Mouse (Mus musculus) T-helper 2 cell (primary cell): ENCODE data around the gene Btbd6.

Experiments
- in situ Hi-C: fragments of 300-600 bp; cut with MboI, MseI; formaldehyde crosslinking; loops from one replicate; pipeline ENCODE4 v1.15.1; 2025; ENCODE audit warnings: high pct_unique_total_duplicates

Gene Btbd6

DNA sequence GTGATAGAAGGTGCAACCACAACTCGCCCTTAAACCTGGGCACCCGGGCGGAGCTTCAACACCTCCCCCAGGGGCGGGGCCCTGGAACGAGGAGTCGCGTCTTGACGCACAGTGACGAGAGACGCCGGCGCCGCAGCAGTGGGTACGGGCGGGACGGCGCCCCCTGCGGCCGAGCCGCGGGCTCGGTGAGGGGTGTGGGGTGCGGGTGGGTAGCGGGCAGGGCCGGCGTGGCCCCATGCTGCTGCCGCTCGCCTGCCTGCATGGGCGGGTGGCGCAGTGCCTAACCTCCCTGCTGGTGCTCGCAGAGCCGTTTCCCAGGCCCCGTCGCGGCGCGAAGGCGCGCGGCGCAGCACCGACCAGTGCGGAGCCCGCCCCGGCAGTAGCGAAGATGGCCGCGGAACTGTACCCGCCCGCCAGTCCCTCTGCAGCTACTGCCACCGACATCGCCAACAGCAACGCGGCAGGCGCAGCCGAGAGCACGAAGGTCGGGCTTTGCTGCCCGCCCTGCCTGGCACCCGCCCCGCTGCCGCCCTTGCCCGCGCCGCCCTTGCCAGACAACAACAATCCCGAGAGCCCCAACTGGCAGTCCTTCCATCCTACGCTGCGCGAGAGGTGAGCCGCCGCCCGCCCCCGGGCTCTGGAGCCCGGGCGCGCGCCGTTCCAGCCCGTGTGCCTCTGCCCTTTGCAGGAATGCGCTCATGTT, at the start of gene Btbd6:
Gene Btbd6 (plus strand): TSS at position 112 of the 703 bp plus-strand sequence.
- in situ Hi-C loops, result no loop called here

DNA sequence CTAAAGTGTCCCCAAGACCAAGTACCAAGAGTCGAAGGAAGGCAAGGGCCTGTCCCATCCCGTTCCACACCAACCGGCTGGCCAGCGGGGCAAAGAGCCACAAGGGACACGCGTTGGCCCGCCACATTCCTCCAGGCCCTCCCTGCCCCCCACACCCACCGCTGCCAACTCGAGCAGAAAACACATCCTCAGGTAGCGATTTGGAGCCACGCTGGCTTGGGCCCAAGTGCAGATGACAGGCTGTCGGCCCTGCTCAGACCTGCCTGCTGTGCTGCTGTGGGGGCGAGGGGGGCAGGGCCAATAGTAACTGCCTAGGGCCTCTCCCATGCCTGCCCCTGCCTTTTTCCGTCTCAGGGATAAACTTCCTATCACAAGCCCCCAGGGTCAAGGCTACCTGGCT, 49.0 kb upstream of the Btbd6 start:
- in situ Hi-C loops, result loop anchor here (25.0 kb wide), 1 partner anchor 790 kb away; the partner anchor contains the start of gene Kif26a

DNA sequence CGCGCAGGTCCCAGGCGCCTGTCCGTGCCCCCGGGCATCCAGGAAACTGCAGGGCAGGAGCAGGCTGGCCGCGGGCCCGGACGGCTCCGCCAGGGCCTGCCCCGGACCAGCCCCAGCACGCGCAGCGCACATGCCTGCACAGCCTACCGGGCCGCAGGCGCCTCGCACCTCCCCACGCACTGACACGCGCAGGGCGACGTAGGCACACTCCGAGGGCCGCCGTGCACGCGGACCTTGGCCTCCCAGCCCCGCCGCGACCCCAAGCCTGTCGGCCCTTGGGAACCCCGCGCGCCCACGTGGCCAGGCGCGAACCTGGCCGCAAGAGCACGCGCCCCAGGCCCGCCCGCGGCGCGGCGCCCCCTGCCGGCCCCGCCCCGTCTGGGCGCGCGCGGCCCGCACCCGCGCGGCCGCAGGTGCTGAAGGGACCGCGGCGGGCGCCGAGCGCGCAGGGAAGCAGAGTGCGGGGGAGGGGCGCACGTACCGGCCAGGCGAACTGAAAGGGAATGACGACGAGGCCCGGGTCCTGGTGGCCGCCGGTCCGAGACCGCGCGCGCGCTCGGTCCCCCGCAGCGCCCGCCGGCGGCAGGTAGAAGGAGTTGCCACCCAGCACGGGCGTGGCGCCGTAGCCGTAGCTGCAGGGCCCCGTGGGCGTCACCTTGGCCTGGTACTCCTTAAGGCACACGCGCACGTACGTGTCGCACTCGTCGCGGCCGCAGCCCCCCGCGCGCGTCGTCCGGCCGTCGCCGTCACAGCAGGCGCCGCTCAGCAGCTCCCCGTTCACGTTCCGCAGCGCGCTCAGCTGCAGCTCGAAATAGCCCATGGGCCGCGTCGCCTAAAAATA, 47.7 kb upstream of the Btbd6 start:
- in situ Hi-C loops, result loop anchor here (25.0 kb wide), 1 partner anchor 791 kb away; the partner anchor contains the start of gene Kif26a

DNA sequence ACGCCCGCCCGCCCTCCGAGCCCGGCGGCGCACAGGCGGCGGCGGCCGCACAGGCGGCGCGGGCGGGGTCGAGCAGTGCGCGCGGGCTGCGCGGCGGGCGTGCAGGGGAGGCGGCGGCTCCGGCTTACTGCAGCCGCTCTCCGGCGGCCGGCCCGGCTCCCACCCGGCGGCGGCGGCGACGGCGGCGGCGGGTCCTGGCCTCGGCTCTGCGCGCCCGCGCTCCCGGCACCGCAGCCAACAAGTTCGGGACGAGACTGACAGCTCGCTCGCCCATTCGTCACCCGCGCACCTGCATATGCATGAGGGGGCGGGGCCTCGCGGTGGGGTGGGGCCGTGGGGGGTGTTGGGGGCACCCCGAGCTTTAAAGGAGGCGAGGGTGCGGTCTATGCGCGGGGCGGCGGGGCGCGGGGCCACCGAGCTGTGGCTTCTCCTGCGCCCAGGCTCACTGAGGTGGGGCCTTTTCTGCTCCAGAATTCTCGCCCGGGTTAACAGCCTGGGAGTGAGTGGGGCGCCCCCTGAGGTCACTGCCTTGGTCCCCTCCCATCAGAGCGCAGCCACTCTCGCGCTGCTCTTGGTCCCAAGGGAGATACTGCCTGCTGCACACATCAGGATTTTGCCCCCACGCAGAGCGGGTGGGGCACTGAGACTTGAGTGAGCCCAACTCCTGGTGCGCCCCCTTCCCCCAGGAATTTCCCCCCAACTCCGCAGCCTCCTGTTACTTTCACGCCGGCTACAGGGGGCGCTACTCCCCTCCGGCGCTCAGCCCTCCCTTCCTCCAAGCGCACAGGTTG, 46.5 kb upstream of the Btbd6 start, which contains the start of gene Jag2:
Gene Jag2 (minus strand): TSS at position 215 of the 791 bp plus-strand sequence.
- in situ Hi-C loops, result loop anchor here (25.0 kb wide), 1 partner anchor 792 kb away; the partner anchor contains the start of gene Kif26a

DNA sequence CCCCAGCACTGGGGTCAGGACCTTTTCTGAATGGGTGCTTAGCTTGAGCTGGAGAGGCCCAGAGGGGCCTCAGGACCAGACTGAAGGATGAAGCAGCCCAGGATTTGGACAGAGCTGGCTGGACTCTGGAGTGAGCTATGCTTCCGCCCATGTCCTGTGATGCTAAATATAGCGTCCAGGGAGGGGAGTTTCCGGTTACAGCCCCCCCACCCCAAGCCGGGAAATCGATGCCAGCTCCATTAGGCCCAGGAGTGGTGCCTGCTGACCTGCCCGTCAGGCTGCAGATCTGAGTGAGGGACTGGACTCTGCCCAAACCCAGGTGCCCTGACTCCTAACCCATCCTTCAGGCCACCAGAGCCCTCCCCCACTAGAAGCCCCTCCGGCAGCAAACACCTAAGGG, 43.6 kb upstream of the Btbd6 start:
- in situ Hi-C loops, result loop anchor here (25.0 kb wide), 1 partner anchor 795 kb away; the partner anchor contains the start of gene Kif26a

DNA sequence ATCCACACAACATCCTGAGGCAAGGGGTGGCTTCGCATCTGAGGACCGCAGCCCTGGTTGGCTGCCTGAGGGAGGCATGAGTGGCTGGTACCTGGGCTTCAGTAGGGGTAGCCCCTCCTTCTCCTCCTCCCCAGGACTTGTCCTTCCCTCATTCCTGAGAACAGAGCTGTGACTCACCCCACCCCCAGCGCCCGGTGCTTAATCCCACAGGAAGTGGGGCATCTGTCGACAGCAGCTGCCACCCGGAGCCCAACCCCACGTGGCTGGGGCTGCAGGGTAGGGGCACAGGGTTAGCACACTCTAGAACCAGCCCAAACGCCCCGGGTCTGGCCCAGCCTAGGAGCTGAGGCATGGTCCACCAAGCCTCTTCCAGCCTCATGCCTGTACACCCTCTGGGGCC, 38.4 kb upstream of the Btbd6 start:
- in situ Hi-C loops, result loop anchor here (25.0 kb wide), 1 partner anchor 801 kb away; the partner anchor contains the start of gene Kif26a

DNA sequence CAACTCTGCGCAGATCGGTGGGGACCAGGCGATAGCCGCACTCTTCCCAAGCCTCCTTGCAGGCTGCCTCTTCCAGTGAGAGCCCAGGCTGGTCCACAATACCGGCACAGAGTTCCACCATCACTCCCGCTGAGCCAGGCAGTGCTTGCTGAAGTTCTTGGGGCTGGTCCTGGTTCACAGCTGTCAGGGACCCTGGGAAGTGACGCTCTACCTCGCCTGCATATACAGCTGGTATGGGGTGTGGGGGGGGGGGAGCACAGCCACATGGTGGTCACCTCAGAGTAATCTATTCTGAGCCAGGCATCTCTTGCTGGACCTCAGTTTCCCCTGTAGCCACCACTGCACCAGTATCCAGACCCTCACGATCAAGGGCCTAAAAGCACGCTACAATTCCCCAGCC, 37.9 kb upstream of the Btbd6 start:
- in situ Hi-C loops, result loop anchor here (25.0 kb wide), 1 partner anchor 801 kb away; the partner anchor contains the start of gene Kif26a

DNA sequence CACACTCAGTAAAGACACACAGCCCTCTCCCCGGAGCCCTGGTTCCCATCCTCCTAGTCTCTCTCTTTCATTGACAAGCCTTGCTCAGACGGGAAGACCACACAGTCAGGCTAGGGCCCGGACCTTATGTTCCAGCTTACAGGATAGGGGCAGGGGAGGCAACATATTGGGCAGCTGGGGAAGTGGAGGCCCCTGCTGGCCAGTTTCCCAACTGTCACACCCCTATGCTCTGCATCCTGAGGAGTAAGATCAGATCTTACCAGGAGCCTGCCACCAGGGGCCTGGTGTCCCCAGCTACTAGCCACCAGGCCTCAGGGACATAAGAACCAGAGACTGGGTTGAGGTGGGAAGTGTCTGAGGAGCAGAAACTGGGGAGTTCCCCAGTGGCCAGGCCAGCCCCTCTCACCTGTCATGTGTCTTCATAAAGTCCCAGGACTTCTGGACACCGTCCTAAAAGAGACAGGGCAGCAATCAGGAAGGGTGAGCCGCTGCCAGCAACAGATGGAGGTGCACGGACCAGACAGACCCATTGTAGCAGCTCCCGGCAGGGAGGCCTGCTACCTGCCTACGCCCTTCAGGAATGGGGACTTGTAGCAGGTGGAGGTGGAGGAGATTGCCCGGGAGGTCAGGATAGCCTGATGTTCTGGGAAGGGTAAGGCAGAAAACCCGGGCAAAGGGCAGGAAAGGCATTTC, 37.3 kb upstream of the Btbd6 start:
- in situ Hi-C loops, result loop anchor here (25.0 kb wide), 1 partner anchor 802 kb away; the partner anchor contains the start of gene Kif26a

DNA sequence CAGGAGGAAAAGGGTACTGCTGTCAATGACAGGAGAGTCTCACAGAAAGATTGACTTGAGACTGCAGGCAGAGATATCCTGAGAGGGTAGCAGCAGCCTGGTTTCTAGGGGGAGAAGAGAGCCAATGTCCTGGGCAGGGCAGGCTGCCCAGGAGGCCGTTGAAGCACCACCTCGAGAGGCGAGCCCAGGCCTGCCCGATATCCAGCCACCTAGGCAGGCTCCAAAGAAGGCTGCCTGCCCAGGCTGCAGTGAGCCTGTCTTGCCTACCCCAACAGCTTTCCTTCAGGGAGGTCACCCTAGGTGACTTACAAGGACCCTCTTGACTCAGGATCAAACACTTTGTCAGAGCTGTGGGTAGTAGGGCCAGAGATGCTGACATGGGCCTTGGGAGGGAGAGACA, 36.0 kb upstream of the Btbd6 start:
- in situ Hi-C loops, result loop anchor here (10.0 to 25.0 kb wide), 2 partner anchors 135 to 803 kb away; partner anchors contain the start of genes Ahnak2, Clba1 and Kif26a

DNA sequence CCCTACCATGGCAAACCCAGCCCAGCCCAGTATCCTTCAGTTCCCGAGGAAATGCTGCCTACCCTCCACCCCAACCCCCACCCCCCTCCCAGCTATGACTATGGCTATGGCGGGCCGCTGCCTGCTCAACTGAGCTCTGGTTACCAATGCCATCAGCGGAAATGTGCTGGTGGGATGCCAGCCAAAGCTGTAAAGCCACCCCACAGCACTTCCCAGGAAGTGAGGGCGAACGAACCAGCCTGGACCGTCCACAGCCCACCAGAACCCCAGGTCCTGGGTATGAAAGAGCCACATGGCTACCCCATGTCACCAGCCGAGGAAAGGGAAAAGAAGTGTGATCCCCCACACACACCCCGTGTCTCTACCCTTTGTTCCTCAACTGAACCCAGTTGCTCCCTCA, 35.6 kb upstream of the Btbd6 start:
- in situ Hi-C loops, result loop anchor here (10.0 to 25.0 kb wide), 2 partner anchors 136 to 803 kb away; partner anchors contain the start of genes Ahnak2, Clba1 and Kif26a

DNA sequence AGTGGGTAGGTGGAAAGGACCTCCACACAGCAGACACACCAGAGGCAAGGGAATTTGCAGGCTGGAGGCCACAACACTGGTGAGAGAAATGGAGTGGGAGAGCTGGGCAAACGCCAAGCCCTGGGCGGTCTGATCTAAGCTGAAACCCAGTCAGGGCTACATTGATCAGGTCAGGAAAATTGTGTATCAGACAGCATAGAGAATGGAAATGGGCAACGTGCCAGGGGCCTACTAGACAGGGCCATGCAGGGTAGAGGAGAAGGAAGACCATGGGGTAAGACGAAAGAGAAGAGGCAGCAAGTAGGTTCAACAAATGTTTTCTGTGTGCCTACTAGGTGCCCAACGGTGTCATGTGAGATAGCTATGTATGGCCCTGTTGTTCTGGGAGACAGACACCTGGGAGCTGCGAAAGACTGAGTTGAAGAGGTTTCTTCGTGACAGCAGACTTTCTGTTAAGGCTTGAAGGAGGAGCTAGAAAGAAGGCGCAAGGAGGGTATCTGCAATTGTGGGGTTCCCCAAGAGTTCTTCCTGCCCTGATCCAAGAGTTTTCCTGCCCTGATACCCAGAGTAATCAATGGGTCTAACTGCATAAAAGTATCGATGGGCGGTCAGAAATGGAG, 35.0 kb upstream of the Btbd6 start:
- in situ Hi-C loops, result loop anchor here (10.0 to 25.0 kb wide), 2 partner anchors 136 to 804 kb away; partner anchors contain the start of genes Ahnak2, Clba1 and Kif26a

DNA sequence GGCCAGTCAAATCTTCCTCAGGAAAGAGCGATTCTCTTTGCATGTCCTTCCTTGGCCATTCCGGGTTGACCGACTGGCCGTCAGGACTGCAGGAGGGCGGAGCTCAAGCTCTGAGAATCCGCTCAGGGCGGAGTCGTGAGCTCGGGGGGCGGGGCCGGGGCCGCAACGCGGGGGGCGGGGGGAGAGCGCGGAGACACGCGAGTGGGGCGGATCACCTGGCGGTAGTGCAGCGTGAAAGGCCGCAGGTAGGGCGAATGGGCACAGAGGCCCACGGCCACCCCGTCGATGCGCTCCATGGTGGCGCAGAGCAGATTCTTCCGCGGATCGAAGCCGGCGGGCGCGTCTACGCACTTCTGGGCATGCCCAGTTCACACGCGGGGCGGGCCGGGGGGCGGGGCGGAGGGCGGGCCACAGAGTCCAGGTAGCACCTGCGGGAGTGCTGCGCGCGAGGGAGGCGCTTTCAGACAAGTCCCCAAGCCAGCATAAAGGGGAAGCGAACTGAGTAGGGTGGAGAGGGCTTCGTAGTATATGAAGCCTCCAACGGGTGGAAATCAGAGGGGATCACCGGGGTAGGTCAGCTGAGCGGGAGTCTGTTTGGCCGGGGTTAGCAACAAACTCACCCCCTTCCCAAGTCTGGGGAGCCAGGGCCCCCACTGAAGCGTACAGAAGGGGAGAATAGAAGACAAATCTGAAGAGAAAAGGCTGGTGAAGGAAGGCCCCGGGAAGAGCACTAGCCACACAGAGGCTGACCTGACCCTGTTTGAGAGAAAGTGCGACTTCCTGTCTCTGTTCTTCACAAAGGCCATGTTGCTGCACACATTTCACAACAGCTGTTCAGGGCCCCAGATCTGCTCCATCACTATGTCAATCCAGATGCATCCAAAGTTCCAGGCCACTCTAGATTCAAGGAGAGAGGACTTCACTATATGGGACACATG, 34.2 kb upstream of the Btbd6 start, which contains the start of gene Nudt14:
Gene Nudt14 (minus strand): TSS at position 349 of the 938 bp plus-strand sequence.
- in situ Hi-C loops, result loop anchor here (10.0 to 25.0 kb wide), 2 partner anchors 137 to 805 kb away; partner anchors contain the start of genes Ahnak2, Clba1 and Kif26a

DNA sequence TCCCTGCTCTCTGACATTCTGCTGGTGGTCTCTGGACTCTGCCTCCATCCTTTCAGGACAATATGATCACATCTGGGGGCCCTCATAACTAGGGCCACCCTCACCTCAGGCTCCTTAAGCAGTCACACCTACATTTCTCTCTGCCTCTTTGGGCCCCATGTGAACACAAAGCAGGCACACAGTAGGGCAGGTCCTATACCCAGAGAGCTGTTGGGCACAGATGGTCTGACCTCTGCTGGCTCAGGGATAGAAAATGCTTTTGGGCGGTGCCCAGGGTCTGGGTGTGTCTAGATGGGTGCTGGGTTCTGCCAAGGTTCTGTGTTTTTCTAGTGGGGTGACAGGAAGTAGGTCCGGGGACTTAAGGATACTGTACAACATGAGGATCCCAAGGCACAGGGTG, 32.6 kb upstream of the Btbd6 start:
- in situ Hi-C loops, result loop anchor here (10.0 to 25.0 kb wide), 2 partner anchors 139 to 806 kb away; partner anchors contain the start of genes Ahnak2, Clba1 and Kif26a

DNA sequence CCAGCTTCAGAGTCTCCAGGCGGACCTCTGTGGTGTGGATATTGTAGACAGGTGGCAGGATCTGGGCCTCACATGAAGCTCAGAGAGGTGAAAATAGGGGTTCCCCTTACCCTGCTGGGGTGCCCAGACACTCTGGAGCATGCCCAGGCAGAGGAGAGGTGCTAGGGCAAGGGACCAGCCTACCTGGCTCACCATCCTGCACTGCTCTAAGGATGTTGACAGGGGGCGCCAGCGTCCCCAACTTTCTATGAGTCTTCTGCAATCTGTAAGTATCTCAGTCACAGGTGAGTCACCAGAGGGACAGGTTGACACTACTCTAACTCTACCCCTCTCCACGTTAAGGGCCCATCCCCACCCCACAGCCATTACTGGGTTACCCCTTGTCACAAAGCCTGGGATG, 29.0 kb upstream of the Btbd6 start:
- in situ Hi-C loops, result loop anchor here (5.0 to 25.0 kb wide), 3 partner anchors 70 to 810 kb away; partner anchors contain the start of genes Ahnak2, Clba1 and Kif26a

DNA sequence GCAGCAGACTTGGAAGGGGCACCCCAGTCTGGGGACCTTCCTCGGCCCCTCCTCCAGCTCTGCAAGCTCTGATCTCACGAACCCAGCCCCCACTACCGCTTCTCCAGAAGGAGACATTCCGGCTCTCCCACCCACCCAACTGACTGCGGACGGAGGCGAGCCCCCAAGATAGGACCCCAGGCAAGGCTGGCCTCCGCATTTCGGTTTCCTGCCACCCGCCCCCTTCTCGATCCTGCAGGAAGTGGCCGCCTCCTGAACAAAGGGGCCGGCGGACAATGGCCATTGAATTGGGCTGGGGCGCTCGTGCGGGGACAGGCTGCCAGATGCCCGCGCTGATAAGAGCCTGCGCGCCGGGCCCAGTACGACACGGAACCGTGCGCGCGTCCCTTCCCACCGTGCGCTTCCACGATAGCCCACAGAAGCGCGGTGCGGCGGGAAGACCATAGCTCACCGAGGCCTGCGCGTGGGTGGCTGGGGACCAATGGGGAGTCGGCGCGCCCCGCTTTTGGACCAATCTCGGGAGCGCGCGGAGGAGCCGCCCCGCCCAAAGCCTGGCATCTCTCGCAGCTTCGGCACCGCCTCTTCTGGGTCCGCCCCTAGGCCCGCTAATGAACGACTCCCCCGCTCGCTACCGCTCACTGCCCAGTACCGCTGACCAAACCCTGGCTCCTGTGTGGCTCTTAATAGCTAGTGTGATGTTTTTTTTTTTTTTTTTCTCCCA, 26.1 kb upstream of the Btbd6 start:
- in situ Hi-C loops, result no loop called here

DNA sequence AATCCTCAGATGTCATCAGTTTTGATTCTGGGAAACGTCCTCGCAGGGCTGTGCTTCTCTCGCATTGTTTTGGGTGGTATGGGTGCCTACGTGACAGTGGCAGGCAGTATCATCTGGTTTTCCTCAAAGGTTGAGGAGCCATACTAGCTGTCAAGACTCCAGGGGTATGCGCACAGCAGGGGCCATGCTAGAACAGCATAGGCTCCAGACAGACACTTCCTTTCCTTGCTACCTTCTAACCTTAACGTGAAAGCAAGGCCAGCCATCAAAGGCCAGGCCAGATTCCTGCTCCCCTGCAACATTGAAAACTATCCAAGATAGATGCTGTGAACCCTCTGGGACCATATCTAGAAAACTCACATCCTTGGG, 25.5 kb upstream of the Btbd6 start:
- in situ Hi-C loops, result no loop called here

DNA sequence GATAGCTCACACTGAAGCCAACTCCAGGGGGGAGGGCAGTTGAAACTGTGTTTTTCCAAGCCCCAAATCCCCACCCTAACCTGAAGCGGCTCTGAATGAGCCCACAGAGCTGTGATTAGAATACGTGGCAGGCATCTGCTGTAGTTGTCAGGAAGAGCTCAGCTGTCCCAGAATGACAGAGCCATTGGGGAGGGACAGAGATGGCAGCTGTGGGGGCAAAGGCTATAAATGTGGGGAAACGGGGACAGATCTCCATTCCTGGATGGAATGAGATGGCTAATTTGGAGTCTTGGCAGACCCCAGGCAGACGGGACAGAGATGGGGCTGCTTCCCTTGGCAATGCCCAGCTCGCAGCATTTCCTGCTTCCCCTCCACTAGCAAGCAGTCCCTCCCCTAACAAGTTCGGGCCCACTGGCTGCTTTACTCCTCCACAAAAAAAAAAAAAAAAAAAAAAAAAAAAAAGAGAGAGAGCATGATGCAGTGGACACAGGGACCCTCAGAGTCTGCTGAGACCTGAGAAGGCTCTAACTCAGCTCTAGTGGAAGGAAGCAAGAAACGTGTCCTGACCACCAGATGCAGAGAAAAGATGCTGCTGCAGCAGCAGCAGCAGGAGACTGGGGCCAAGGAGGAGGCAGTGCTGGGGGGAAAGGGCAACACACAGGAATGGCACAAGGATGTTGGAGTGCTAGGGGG, 25.0 kb upstream of the Btbd6 start:
- in situ Hi-C loops, result no loop called here
